Mouse (Mus musculus): ENCODE results near the gene Vwa3b. TPM values are rescaled to one million over a fixed set of nuclear protein-coding genes. Genes with fewer than 3 reads are reported as not detected.

The Vwa3b gene
- 1.3 TPM for polyA plus RNA-seq (2014; fragmentation: Illumina TruSeq; extraction: RNeasy Lipid Tissue Mini Kit (QIAGEN cat#74804); ENCODE audit: low read depth, low replicate concordance)

DNA sequence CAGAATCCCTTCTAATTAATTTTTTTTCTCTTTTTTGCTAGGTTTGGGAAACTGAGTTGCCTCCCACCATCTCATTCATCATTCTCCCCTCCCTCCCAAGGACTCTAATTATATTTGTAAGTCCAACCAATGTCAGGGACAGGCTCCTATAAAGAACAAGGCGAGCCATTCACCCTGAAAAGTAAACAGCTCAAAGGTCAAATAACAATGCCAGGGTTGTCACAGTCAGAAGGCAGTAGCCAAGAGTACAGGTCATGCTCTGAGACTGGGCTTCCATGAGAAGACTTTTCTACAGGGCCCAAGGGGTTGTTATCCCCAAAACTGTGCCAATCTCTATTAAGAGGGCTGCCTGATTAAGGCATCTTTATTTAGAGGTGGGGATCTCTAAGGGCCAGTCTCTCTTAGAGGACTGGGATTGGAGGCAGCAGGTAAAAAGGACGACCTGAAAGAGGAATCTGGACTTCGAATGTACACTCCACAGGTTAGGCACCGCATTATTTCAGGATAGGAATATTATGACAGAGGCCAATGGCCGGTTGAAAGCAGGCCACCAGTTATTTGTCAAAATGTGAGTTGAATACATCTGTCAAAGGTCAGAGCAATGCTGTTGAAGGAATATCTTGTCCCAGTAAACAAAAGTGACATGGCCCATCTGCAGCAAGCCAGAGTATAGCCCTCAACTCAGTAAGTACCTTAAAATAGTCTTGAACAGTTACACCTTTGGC, at the start of gene Vwa3b:
Vwa3b (plus strand) TSS at position 635 of the 725 bp plus-strand sequence.

DNA sequence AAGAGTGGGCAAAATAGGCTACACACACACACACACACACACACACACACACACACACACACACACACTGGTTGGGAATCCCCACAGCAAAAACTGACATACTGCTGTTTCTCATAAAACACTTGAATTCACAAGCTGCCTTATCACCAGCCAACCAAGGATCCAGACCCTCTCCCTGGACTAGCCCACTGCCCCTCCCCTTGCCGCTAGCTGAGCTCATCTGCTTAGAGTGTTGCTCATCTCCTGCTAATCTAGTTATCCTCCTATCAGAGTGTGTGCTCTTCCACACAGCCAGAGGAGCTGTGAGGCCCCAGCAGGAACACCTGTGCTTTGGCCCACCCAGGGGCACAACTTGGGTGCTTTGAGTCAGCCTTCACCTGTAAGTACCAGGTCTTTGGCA, 187.7 kb downstream of the Vwa3b start, which contains the start of gene Cnga3:
Cnga3 (plus strand) TSS at position 291 of the 400 bp plus-strand sequence.

Other genes starting within 250 kb of the Vwa3b start
- 22.5 TPM for gene Tmem131, start 82.9 kb upstream of the Vwa3b start, polyA plus RNA-seq (2014; fragmentation: Illumina TruSeq; extraction: RNeasy Lipid Tissue Mini Kit (QIAGEN cat#74804); ENCODE audit: low read depth, low replicate concordance)
- gene Cnga3, start 187.8 kb downstream of the Vwa3b start, polyA plus RNA-seq (2014; fragmentation: Illumina TruSeq; extraction: RNeasy Lipid Tissue Mini Kit (QIAGEN cat#74804); ENCODE audit: low read depth, low replicate concordance), result 3.0 TPM

All from heart, adult 10 weeks (tissue).